Mouse (Mus musculus) Muller cell, postnatal 12 days (primary cell): ENCODE data around the gene Siae.

Experiments used
- DNase-seq: peaks from one replicate; pipeline ENCODE4 v3.0.0-alpha.2; 2015; ENCODE audit errors: inconsistent ontology term

Gene Siae

GRCm38 (mm10) chr9:37540701-37541575 lies 14.6 kb upstream of the Siae start:
- no peak for DNase-seq

- DNase-seq = no peak
These were observed 13.5 kb upstream of the Siae start for GRCm38 (mm10) chr9:37541851-37542642.

- DNase-seq = no peak
These were observed 11.5 kb upstream of the Siae start for GRCm38 (mm10) chr9:37543869-37544440.

- DNase-seq = peak; percentile 71
These were observed 10.9 kb upstream of the Siae start for GRCm38 (mm10) chr9:37544447-37545165.

DNA sequence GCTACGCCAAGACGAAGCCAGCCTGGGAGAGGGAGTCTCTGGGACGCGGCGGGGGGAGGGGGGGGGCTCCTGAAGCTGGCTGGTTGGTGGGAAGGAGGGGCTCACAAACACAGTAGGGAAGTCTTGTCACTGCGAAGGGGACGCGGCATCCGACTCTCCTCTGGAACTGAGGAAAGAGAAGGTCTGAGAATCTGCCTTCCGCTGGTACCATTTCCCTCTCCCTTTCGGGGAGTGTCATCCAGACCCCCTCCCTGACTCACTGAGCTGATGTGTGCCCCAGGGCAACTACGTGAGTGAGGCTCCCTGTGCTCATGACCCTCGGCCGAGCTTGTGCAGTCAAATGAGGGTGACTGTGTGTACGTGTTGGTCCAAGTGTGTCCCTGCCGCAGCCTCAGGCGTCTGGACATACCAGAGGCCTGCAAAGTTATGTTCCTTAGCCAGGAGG lies 10.3 kb upstream of the Siae start:
- no peak for DNase-seq

DNA sequence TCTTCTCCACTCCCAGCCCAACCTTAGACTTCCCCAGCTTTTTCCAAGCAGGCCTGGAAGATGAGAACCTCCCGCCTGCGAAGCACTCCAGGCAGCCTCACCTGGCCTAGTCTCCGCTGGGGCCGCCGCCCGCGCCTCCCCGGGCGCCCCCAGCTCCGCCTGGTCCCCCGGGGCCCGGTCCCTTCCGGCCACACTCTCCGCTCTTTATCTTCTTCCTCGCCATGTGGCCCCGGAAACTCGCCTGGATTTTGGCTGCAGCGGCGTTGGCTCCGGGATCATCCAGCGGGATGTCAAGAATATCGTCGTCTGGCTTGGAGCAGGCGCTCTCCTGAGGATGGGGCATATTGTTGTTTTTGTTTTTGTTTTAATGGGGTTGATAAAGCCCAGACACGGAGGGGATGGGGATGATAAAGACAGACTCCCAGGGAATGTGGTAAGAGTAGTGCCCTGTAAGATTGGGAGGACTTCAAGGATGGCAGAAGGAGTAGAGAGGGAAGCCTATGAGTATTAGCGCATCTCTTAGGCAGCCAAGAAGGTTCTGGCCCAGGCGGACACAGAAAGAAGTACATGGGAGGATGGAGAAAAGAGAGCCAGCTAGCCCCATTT lies 9.5 kb upstream of the Siae start:
- DNase-seq = no peak

- no peak for DNase-seq
These were observed 8.6 kb upstream of the Siae start for GRCm38 (mm10) chr9:37546889-37547288.

DNA sequence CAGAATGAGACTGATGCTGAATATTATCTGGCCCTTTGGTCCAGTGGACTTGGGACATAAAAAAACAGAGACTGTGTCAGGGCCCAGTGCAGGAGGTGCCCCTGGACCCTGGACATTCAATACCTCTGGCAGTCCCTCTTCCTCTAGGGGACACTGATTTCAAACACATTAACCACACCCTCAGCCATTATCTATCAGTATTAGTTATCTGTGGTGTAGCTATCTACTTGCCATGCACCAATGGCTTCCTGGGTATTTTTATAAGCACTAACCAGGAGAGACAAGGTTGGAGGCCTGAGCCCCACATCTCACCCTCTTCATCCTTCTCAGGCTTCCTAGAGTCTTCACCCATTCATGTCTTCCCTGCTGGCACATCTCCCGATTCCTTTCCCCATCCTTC lies 5.1 kb upstream of the Siae start:
- no peak for DNase-seq

- no peak for DNase-seq
These were observed 3.6 kb upstream of the Siae start for GRCm38 (mm10) chr9:37551751-37552531.

GRCm38 (mm10) chr9:37552536-37553293 lies 2.8 kb upstream of the Siae start, which contains the start of gene Nrgn:
TSS of gene Nrgn (minus strand) at chr9:37552904.
- peak; percentile 86 for DNase-seq

DNA sequence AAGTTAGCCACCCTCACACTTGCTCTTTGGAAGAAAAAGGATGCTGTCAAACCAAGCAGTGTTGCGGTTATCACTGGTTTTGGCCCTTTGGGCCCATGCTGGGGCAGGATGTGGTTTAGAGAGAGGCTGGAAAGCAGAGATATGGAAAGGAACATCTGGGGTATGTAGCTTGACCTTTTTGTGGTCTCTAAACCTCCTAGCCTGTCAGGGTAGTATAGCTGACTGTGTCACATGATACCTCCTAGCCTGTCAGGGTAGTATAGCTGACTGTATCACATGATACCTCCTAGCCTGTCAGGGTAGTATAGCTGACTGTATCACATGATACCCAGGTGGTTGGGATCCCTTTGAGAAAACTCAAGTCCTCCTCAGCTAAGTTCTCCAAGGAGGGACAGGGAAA lies 1.2 kb upstream of the Siae start:
- DNase-seq = no peak

- DNase-seq = no peak
These were observed 868 bp downstream of the Siae start for GRCm38 (mm10) chr9:37556366-37556765.

DNA sequence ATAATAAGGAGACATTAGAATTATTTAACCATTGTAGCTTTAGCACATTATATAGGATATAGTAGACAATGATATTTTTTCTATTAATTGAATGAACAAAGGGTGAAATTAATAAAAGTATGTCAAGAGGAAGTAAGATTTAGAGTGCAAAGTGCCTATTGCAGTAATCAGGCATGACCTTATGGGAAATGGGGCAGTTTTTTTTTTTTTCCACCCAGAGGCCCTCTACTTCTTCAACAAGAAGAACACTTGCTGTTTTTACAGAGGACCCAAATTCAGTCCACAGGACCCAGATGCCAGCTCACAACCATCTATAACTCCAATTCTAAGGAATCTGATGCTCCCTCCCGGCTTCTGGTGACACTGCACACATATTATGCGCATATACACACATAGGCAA lies 5.1 kb downstream of the Siae start:
- DNase-seq = no peak

DNA sequence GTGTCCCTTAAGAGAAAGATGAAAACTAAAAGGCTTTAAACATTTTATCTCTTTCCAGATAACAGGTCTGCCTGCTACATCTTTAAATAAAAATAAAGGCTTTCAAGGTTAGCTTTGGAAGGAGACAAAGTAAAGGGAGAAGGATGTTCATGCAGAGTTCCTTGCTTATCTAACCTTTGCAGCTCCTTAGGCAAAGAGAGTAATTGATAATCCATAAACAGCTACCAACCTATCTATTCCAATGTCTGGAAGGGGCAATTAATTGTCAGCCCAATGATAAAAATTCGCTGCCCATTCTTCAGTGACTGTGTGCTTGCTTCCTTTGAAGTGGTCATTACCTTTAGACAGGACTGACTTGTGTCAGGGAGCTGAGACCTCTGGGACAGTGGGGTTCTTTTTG lies 8.3 kb downstream of the Siae start:
- no peak for DNase-seq

GRCm38 (mm10) chr9:37567019-37567418 lies 11.5 kb downstream of the Siae start:
- no peak for DNase-seq

DNA sequence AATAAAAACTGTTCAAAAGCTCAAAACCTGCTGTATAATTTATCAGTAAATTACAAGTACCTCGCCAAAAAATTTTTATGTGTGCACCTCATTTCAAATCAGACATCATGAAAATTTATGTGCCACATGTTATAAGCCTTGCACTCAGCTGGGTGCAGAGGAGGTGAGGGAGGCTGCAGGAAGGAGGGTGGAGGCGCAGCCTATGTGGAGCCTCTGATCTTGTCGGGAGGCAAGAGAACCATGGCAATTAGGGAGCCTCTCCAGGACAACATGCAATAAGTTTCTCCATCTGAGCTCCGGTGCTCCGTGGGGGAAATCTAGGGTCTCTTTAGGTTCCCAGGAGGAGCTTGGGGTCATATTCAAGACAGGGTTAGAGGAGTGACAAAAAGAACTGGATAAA lies 12.0 kb downstream of the Siae start:
- DNase-seq = no peak

DNA sequence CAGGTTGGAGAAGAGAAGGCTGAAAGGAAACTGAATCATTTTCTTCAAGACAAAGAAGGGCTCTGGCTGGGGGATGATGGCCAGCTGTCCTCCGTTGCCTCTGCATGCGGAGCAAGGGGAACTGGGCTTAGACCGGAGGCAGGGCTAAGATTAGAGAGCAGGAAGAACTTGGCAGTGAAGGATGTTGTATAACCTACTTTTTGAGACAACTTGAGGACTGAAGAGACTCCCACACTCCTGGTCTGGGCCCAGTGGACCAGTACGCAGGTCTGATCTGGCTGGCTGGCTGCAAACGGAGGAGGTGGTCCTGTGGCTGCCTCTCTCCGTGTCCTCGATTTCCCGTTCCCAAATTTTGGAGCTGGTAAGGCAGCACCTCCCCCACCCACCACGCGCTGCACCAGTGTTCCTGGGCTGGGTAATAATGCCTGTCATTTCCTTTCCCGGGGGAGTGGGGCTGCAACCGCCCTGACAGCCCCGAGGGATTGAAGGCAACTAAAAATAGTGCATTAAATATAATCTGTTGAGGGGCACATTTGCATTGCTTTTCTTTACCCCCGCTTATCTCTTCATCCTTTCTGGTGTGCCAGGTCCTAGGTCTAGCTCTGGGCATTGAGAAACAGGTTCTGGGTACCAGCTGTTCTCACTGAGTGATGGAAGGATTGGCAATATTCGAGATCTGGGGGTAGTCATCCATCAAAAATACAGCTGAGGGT lies 12.6 kb downstream of the Siae start:
- no peak for DNase-seq

- no peak for DNase-seq
These were observed 13.2 kb downstream of the Siae start for GRCm38 (mm10) chr9:37568605-37569214.
